9 mouse cellular contexts compared by ENCODE assay signal in genomic region chr12:113015956-113016355, GRCm38 (mm10). TPM values are rescaled to one million over a fixed set of nuclear protein-coding genes. Genes with fewer than 3 reads are reported as not detected.
DNase-seq lines count a peak whose midpoint lies in the region; ATAC-seq and TF ChIP-seq lines count a peak whose summit lies in the region.
"Had no signal": no experiment of that assay in that cellular context is flagged by ENCODE, and none has a peak within 500 bp of the region (broad histone marks: within the 10 kb centered on the region; RNA-seq: fewer than 3 reads in every experiment).

No protein-coding gene starts in this region.

- H3K36me3 ChIP-seq in kidney, embryonic 15.5 days = peaks cover 7% of the 10 kb centered on the region
- H3K36me3 ChIP-seq in forebrain, embryonic 10.5 days (replicated peaks) = peaks cover 27% of the 10 kb centered on the region
- no peaks in the 10 kb centered on the region for H3K36me3 ChIP-seq in intestine, embryonic 16.5 days (ENCODE audit: control insufficient read depth, insufficient read depth, low read length)
- H3K36me3 ChIP-seq in midbrain, postnatal 0 days (ENCODE audit: insufficient read depth, low read length) = no peaks in the 10 kb centered on the region

- 0 out of 2 replicates have a peak overlapping the region, but pooled peaks have one; percentile 73 for H3K4me3 ChIP-seq in kidney, embryonic 15.5 days (replicated peaks)
- H3K4me3 ChIP-seq in forebrain, embryonic 10.5 days = peak overlapping the region; percentile 94
- no peak overlapping the region; the same call in 1 of the 2 replicates for H3K4me3 ChIP-seq in intestine, embryonic 16.5 days (ENCODE audit: low read length)
- peak overlapping the region; percentile 100; the same call in 1 of the 2 replicates for H3K4me3 ChIP-seq in midbrain, postnatal 0 days (ENCODE audit: low read depth, low read length)

- ATAC-seq in kidney, embryonic 15.5 days (replicated peaks; ENCODE audit: low FRiP score) = no peak
- no peak for ATAC-seq in intestine, embryonic 16.5 days
- no peak for ATAC-seq in midbrain, postnatal 0 days (ENCODE audit: low FRiP score)
- ATAC-seq in monocyte, adult 5-6 weeks (replicated peaks; ENCODE audit: insufficient number of reproducible peaks, low FRiP score, low TSS enrichment, poor library complexity, severe bottlenecking) = no peak

- H3K9ac ChIP-seq in kidney, embryonic 15.5 days = peak overlapping the region; percentile 79; the same call in 1 of the 2 replicates
- peak overlapping the region; percentile 89 for H3K9ac ChIP-seq in intestine, embryonic 16.5 days (ENCODE audit: low read depth, low read length)
- no peak overlapping the region for H3K9ac ChIP-seq in midbrain, postnatal 0 days (replicated peaks; ENCODE audit: low read length, poor library complexity, severe bottlenecking)

- H3K4me2 ChIP-seq in kidney, embryonic 15.5 days = peak overlapping the region; percentile 89
- no peak overlapping the region; the same call in 1 of the 2 replicates for H3K4me2 ChIP-seq in intestine, embryonic 16.5 days (ENCODE audit: low read depth, low read length)
- peak overlapping the region; percentile 82 for H3K4me2 ChIP-seq in midbrain, postnatal 0 days (ENCODE audit: low read depth, low read length, poor library complexity, severe bottlenecking)

- no peak for DNase-seq in kidney, postnatal 25 days
- DNase-seq in forebrain, embryonic 10.5 days (ENCODE audit: extremely low spot score, low spot score) = no peak
- DNase-seq in midbrain, postnatal 0 days (ENCODE audit: low spot score) = no peak
- DNase-seq in layer of hippocampus, adult 8-10 months (ENCODE audit: low spot score in 2 of 2) = no peak
- no peak for DNase-seq in urinary bladder, adult 2 months (ENCODE audit: low spot score)
- DNase-seq: gastrocnemius, postnatal 36 days had no signal

- no peak overlapping the region for H3K27ac ChIP-seq in kidney, embryonic 15.5 days
- peak overlapping the region; percentile 94; the same call in 1 of the 2 replicates for H3K27ac ChIP-seq in forebrain, embryonic 10.5 days
- H3K27ac ChIP-seq in intestine, embryonic 16.5 days (ENCODE audit: low read length) = no peak overlapping the region
- H3K27ac ChIP-seq in midbrain, postnatal 0 days (ENCODE audit: low read depth, low read length) = no peak overlapping the region

- no peaks in the 10 kb centered on the region for H3K9me3 ChIP-seq in kidney, embryonic 15.5 days (replicated peaks)
- H3K9me3 ChIP-seq in forebrain, embryonic 10.5 days = no peaks in the 10 kb centered on the region
- H3K9me3 ChIP-seq in intestine, embryonic 16.5 days (ENCODE audit: control insufficient read depth, low read length) = no peaks in the 10 kb centered on the region
- H3K9me3 ChIP-seq in midbrain, postnatal 0 days (ENCODE audit: low read length) = no peaks in the 10 kb centered on the region

- no peaks in the 10 kb centered on the region for H3K27me3 ChIP-seq in kidney, embryonic 15.5 days
- no peaks in the 10 kb centered on the region for H3K27me3 ChIP-seq in forebrain, embryonic 10.5 days (ENCODE audit: poor library complexity, severe bottlenecking)
- H3K27me3 ChIP-seq in intestine, embryonic 16.5 days (replicated peaks; ENCODE audit: control insufficient read depth, insufficient read depth, low read length) = no peaks in the 10 kb centered on the region
- H3K27me3 ChIP-seq in midbrain, postnatal 0 days (ENCODE audit: insufficient read depth, low read length) = no peaks in the 10 kb centered on the region

- peaks cover 37% of the 10 kb centered on the region for H3K4me1 ChIP-seq in kidney, embryonic 15.5 days
- peaks cover 49% of the 10 kb centered on the region for H3K4me1 ChIP-seq in forebrain, embryonic 10.5 days
- peaks cover 43% of the 10 kb centered on the region for H3K4me1 ChIP-seq in intestine, embryonic 16.5 days (ENCODE audit: control insufficient read depth, insufficient read depth, low read length)
- peaks cover 15% of the 10 kb centered on the region; the same call in 1 of the 2 replicates for H3K4me1 ChIP-seq in midbrain, postnatal 0 days (ENCODE audit: insufficient read depth, low read length)

- WGBS in kidney, embryonic 15.5 days = 69% methylated on average over 4 of the region's 4 CpGs
- 74% methylated on average over 4 of the region's 4 CpGs for WGBS in forebrain, embryonic 10.5 days
- 72% methylated on average over 4 of the region's 4 CpGs for WGBS in intestine, embryonic 16.5 days
- 70% methylated on average over 4 of the region's 4 CpGs for WGBS in midbrain, postnatal 0 days

- TF ChIP-seq CTCF in midbrain, postnatal 0 days (IDR thresholded peaks at IDR 0.05) = no peak

RNA-seq across cellular contexts. Expression of gene Pacs2, which starts 1.6 kb away (rescaled TPM):
- polyA plus RNA-seq in kidney, embryonic 15.5 days (2015; fragmentation: Nextera tagmentation; extraction: Ambion mirVana) = 12.6 and 14.3 TPM in 2 replicates
- polyA plus RNA-seq in forebrain, embryonic 10.5 days (2016; fragmentation: Nextera tagmentation; extraction: Ambion mirVana) = 16.9 and 18.3 TPM in 2 replicates
- 7.3 and 9.8 TPM in 2 replicates for polyA plus RNA-seq in intestine, embryonic 16.5 days (2015; fragmentation: Nextera tagmentation; extraction: Ambion mirVana)
- 133 and 162 TPM in 2 replicates for total RNA-seq in midbrain, postnatal 0 days (2014; rRNA removed)
- 22.4 and 25.8 TPM in 2 replicates for polyA plus RNA-seq in midbrain, postnatal 0 days (2015; fragmentation: Nextera tagmentation; extraction: Ambion mirVana)
- 20.5 to 30.3 TPM (median 27.8 TPM) in 3 replicates for total RNA-seq in monocyte, adult 5-6 weeks (2017)
- total RNA-seq in layer of hippocampus, adult 8-10 months (2022) = 100 to 1,000 TPM in 3 of 4 experiments, 10 to 100 TPM in 1; 89.5 to 110 (median 108) TPM
- polyA plus RNA-seq in urinary bladder, adult 2 months (2012; rRNA removed) = 38.9 and 40.9 TPM in 2 replicates

RNA-seq across cellular contexts. Expression of gene Brf1, which starts 15.5 kb away (rescaled TPM):
- 62.4 and 70.4 TPM in 2 replicates for polyA plus RNA-seq in kidney, embryonic 15.5 days (2015; fragmentation: Nextera tagmentation; extraction: Ambion mirVana)
- polyA plus RNA-seq in forebrain, embryonic 10.5 days (2016; fragmentation: Nextera tagmentation; extraction: Ambion mirVana) = 50.8 and 58.1 TPM in 2 replicates
- 36.5 and 41.6 TPM in 2 replicates for polyA plus RNA-seq in intestine, embryonic 16.5 days (2015; fragmentation: Nextera tagmentation; extraction: Ambion mirVana)
- 42.1 and 51.3 TPM in 2 replicates for total RNA-seq in midbrain, postnatal 0 days (2014; rRNA removed)
- polyA plus RNA-seq in midbrain, postnatal 0 days (2015; fragmentation: Nextera tagmentation; extraction: Ambion mirVana) = 34.9 and 39.0 TPM in 2 replicates
- 84.1 to 109 TPM (median 105 TPM) in 3 replicates for total RNA-seq in monocyte, adult 5-6 weeks (2017)
- total RNA-seq in layer of hippocampus, adult 8-10 months (2022) = 10 to 100 TPM; 49.3 to 59.4 (median 57.4) TPM
- polyA plus RNA-seq in urinary bladder, adult 2 months (2012; rRNA removed) = 69.1 and 82.7 TPM in 2 replicates

RNA-seq across cellular contexts. Expression of gene Btbd6, which starts 39.7 kb away (rescaled TPM):
- polyA plus RNA-seq in kidney, embryonic 15.5 days (2015; fragmentation: Nextera tagmentation; extraction: Ambion mirVana) = 24.7 and 25.3 TPM in 2 replicates
- polyA plus RNA-seq in forebrain, embryonic 10.5 days (2016; fragmentation: Nextera tagmentation; extraction: Ambion mirVana) = 22.4 and 24.2 TPM in 2 replicates
- polyA plus RNA-seq in intestine, embryonic 16.5 days (2015; fragmentation: Nextera tagmentation; extraction: Ambion mirVana) = 20.2 and 20.9 TPM in 2 replicates
- total RNA-seq in midbrain, postnatal 0 days (2014; rRNA removed) = 79.0 and 81.6 TPM in 2 replicates
- polyA plus RNA-seq in midbrain, postnatal 0 days (2015; fragmentation: Nextera tagmentation; extraction: Ambion mirVana) = 58.4 and 61.9 TPM in 2 replicates
- total RNA-seq in monocyte, adult 5-6 weeks (2017) = 2.6 to 4.7 TPM (median 3.0 TPM) in 3 replicates
- 10 to 100 TPM; 55.3 to 61.7 (median 58.9) TPM for total RNA-seq in layer of hippocampus, adult 8-10 months (2022)
- polyA plus RNA-seq in urinary bladder, adult 2 months (2012; rRNA removed) = 23.9 and 26.8 TPM in 2 replicates

RNA-seq across cellular contexts. Expression of gene Tex22, which starts 58.3 kb away (rescaled TPM):
- 0.80 TPM in 1 of 2 replicates, not detected in the other for polyA plus RNA-seq in kidney, embryonic 15.5 days (2015; fragmentation: Nextera tagmentation; extraction: Ambion mirVana)
- polyA plus RNA-seq in forebrain, embryonic 10.5 days (2016; fragmentation: Nextera tagmentation; extraction: Ambion mirVana) = not detected in 2 replicates
- polyA plus RNA-seq in intestine, embryonic 16.5 days (2015; fragmentation: Nextera tagmentation; extraction: Ambion mirVana) = not detected in 2 replicates
- 0.85 and 2.2 TPM in 2 replicates for total RNA-seq in midbrain, postnatal 0 days (2014; rRNA removed)
- 0.15 TPM in 1 of 2 replicates, not detected in the other for polyA plus RNA-seq in midbrain, postnatal 0 days (2015; fragmentation: Nextera tagmentation; extraction: Ambion mirVana)
- total RNA-seq in monocyte, adult 5-6 weeks (2017) = 0.39 TPM in 1 of 3 replicates, not detected in the others
- total RNA-seq in layer of hippocampus, adult 8-10 months (2022) = under 1 TPM; 0.34 to 0.87 (median 0.60) TPM
- polyA plus RNA-seq in urinary bladder, adult 2 months (2012; rRNA removed) = not detected in 2 replicates
